Mouse (Mus musculus) yolk sac, embryonic 10.5 days (tissue): ENCODE measurements around the gene Zfp281.
A peak's percentile ranks its signal among the peaks of the same experiment; 100 is the strongest.

ENCODE experiments used
- DNase-seq: peaks from one replicate; pipeline ENCODE4 v3.0.0-alpha.2; 2017; ENCODE audit warnings: low spot score

Gene Zfp281

GRCm38 (mm10) chr1:136613300-136613751 is 11.4 kb upstream of the Zfp281 start:
- DNase-seq: no peak

- peak; percentile 54 for DNase-seq
Observed at GRCm38 (mm10) chr1:136614748-136615440, 9.8 kb upstream of the Zfp281 start.

GRCm38 (mm10) chr1:136617163-136617788 is 7.4 kb upstream of the Zfp281 start:
- no peak for DNase-seq

- DNase-seq: no peak
Observed at GRCm38 (mm10) chr1:136618570-136618969, 6.1 kb upstream of the Zfp281 start.

GRCm38 (mm10) chr1:136625019-136625895 is 556 bp downstream of the Zfp281 start:
- peak; percentile 66 for DNase-seq

- DNase-seq: no peak
Observed at GRCm38 (mm10) chr1:136626141-136626540, 1.4 kb downstream of the Zfp281 start.

- DNase-seq: no peak
Observed at GRCm38 (mm10) chr1:136626756-136627155, 2.1 kb downstream of the Zfp281 start.

GRCm38 (mm10) chr1:136627591-136627990 is 2.9 kb downstream of the Zfp281 start:
- DNase-seq: no peak

GRCm38 (mm10) chr1:136632891-136633290 is 8.2 kb downstream of the Zfp281 start:
- no peak for DNase-seq

- no peak for DNase-seq
Observed at GRCm38 (mm10) chr1:136635644-136636043, 10.9 kb downstream of the Zfp281 start.

GRCm38 (mm10) chr1:136636946-136637345 is 12.2 kb downstream of the Zfp281 start:
- no peak for DNase-seq

- DNase-seq: no peak
Observed at GRCm38 (mm10) chr1:136637696-136638095, 13.0 kb downstream of the Zfp281 start.

- no peak for DNase-seq
Observed at GRCm38 (mm10) chr1:136638211-136638610, 13.5 kb downstream of the Zfp281 start.

GRCm38 (mm10) chr1:136638699-136639098 is 14.0 kb downstream of the Zfp281 start:
- DNase-seq: no peak

- no peak for DNase-seq
Observed at GRCm38 (mm10) chr1:136639221-136639620, 14.5 kb downstream of the Zfp281 start.

- DNase-seq: no peak
Observed at GRCm38 (mm10) chr1:136642701-136643100, 18.0 kb downstream of the Zfp281 start.

- DNase-seq: no peak
Observed at GRCm38 (mm10) chr1:136644486-136644885, 19.8 kb downstream of the Zfp281 start.

GRCm38 (mm10) chr1:136645849-136646625 is 21.3 kb downstream of the Zfp281 start:
- no peak for DNase-seq

GRCm38 (mm10) chr1:136652066-136652465 is 27.4 kb downstream of the Zfp281 start:
- no peak for DNase-seq

GRCm38 (mm10) chr1:136653526-136653925 is 28.8 kb downstream of the Zfp281 start:
- no peak for DNase-seq

- no peak for DNase-seq
Observed at GRCm38 (mm10) chr1:136654385-136654784, 29.7 kb downstream of the Zfp281 start.

- DNase-seq: no peak
Observed at GRCm38 (mm10) chr1:136656619-136657018, 31.9 kb downstream of the Zfp281 start.
